Mouse (Mus musculus) common myeloid progenitor, adult 5-6 weeks (primary cell): ENCODE measurements around the gene Acbd4. TPM values are rescaled to one million over a fixed set of nuclear protein-coding genes. Genes with fewer than 3 reads are reported as not detected.
A peak's percentile ranks its signal among the peaks of the same experiment; 100 is the strongest.

Experiments
- ATAC-seq: replicated peaks from 2 replicates; pipeline ENCODE4 v1.8.0; 2016; ENCODE audit warnings: low read depth, mild to moderate bottlenecking, moderate TSS enrichment, inconsistent platforms; ENCODE audit not compliant: poor library complexity, severe bottlenecking
- total RNA-seq: library from RNA; stranded (forward); fragments of 200-1000, 187-1606 nt; gene quantifications from 2 replicates; pipeline ENCODE4 v1.2.3, GENCODE M21; 2017

Acbd4 gene
- total RNA-seq, 1 experiment from 2014 or later: 9.2 TPM

GRCm38 (mm10) chr11:103136039-103136577 lies 34.6 kb downstream of the Acbd4 start:
- ATAC-seq: peak; percentile 44

GRCm38 (mm10) chr11:103139951-103140762 lies 38.7 kb downstream of the Acbd4 start:
- no peak for ATAC-seq

- ATAC-seq: no peak
Measured at GRCm38 (mm10) chr11:103140763-103141100, 39.2 kb downstream of the Acbd4 start.

GRCm38 (mm10) chr11:103141101-103141943 lies 39.8 kb downstream of the Acbd4 start:
- ATAC-seq: no peak

- ATAC-seq: no peak
Measured at GRCm38 (mm10) chr11:103141944-103142255, 40.4 kb downstream of the Acbd4 start.

GRCm38 (mm10) chr11:103142441-103143182 lies 41.1 kb downstream of the Acbd4 start:
- ATAC-seq: peak; percentile 52

- 0 out of 2 replicates have a peak, but pooled peaks have one; percentile 7 for ATAC-seq
Measured at GRCm38 (mm10) chr11:103144309-103145285, 43.1 kb downstream of the Acbd4 start.

- ATAC-seq: peak; percentile 50; the same call in 1 of the 2 replicates
Measured at GRCm38 (mm10) chr11:103146386-103146785, 44.9 kb downstream of the Acbd4 start.

GRCm38 (mm10) chr11:103147766-103148165 lies 46.3 kb downstream of the Acbd4 start:
- no peak for ATAC-seq

- no peak for ATAC-seq
Measured at GRCm38 (mm10) chr11:103149771-103150170, 48.3 kb downstream of the Acbd4 start.

- ATAC-seq: peak; percentile 98
Measured at GRCm38 (mm10) chr11:103158621-103159478, 57.4 kb downstream of the Acbd4 start.

- no peak for ATAC-seq
Measured at GRCm38 (mm10) chr11:103160738-103161137, 59.3 kb downstream of the Acbd4 start.

- no peak for ATAC-seq
Measured at GRCm38 (mm10) chr11:103161449-103161848, 60.0 kb downstream of the Acbd4 start.

Other genes with a start within 250 kb of the Acbd4 start
- 143 and 191 TPM in 2 replicates for gene Eftud2, start 220.7 kb upstream of the Acbd4 start, total RNA-seq
- gene Ccdc103, start 220.5 kb upstream of the Acbd4 start, total RNA-seq: not detected in 2 replicates
- not detected in 2 replicates for gene Fam187a, start 216.5 kb upstream of the Acbd4 start, total RNA-seq
- gene Gfap, start 200.8 kb upstream of the Acbd4 start, total RNA-seq: 0.37 TPM in 1 of 2 replicates, not detected in the other
- 16.2 and 17.3 TPM in 2 replicates for gene Kif18b, start 176.6 kb upstream of the Acbd4 start, total RNA-seq
- gene C1ql1, start 155.0 kb upstream of the Acbd4 start, total RNA-seq: not detected in 2 replicates
- gene Nmt1, start 73.5 kb upstream of the Acbd4 start, total RNA-seq: 32.2 and 37.7 TPM in 2 replicates
- gene Dcakd, start 73.3 kb upstream of the Acbd4 start, total RNA-seq: 13.2 and 18.7 TPM in 2 replicates
- gene Plcd3, start within 50 bp of the Acbd4 start, total RNA-seq: 0.27 and 3.6 TPM in 2 replicates
- gene Hexim1, start 14.5 kb downstream of the Acbd4 start, total RNA-seq: 26.6 and 28.0 TPM in 2 replicates
- 2.1 and 2.6 TPM in 2 replicates for gene Hexim2, start 30.7 kb downstream of the Acbd4 start, total RNA-seq
- 28.4 and 81.9 TPM in 2 replicates for gene Fmnl1, start 69.4 kb downstream of the Acbd4 start, total RNA-seq
- gene 1700023F06Rik, start 106.9 kb downstream of the Acbd4 start, total RNA-seq: not detected in 2 replicates
- 0.96 TPM in 1 of 2 replicates, not detected in the other for gene Spata32, start 116.8 kb downstream of the Acbd4 start, total RNA-seq
- gene Map3k14, start 165.8 kb downstream of the Acbd4 start, total RNA-seq: 3.7 and 18.4 TPM in 2 replicates